Mouse (Mus musculus) intestine, postnatal 0 days (tissue): ENCODE results near the gene Osbp2. TPM values are rescaled to one million over a fixed set of nuclear protein-coding genes. Genes with fewer than 3 reads are reported as not detected.

Source experiments
- ATAC-seq: fragments of 200-750 bp; cut with Nextera tagmentation; 2 replicates; pipeline ENCODE4 v1.8.0; 2017; ENCODE audit warnings: mild to moderate bottlenecking, moderate TSS enrichment, moderate library complexity
- H3K27ac ChIP-seq: fragments of 300-500 bp; sonication (generic); 2 replicates; pipeline ENCODE4 v1.5.1; 2014; ENCODE audit warnings: mild to moderate bottlenecking, low read depth, low read length, moderate library complexity
- H3K27me3 ChIP-seq: fragments of 300-500 bp; sonication (generic); replicated peaks from 2 replicates; pipeline ENCODE4 v1.6.1; 2014; ENCODE audit warnings: low read length, mixed read lengths; ENCODE audit not compliant: control insufficient read depth, insufficient read depth
- H3K36me3 ChIP-seq: fragments of 300-500 bp; sonication (generic); 2 replicates; pipeline ENCODE4 v1.6.1; 2014; ENCODE audit warnings: mild to moderate bottlenecking, moderate library complexity; ENCODE audit not compliant: control insufficient read depth, insufficient read depth
- H3K4me1 ChIP-seq: fragments of 300-500 bp; sonication (generic); replicated peaks from 2 replicates; pipeline ENCODE4 v1.6.1; 2014; ENCODE audit warnings: antibody characterized with exemption, low read length, mixed read lengths; ENCODE audit not compliant: control insufficient read depth, insufficient read depth
- H3K4me2 ChIP-seq: fragments of 300-500 bp; sonication (generic); replicated peaks from 2 replicates; pipeline ENCODE4 v1.6.1; 2014; ENCODE audit warnings: low read depth, mild to moderate bottlenecking, moderate library complexity
- H3K4me3 ChIP-seq: fragments of 300-500 bp; sonication (generic); 2 replicates; pipeline ENCODE4 v1.5.1; 2014; ENCODE audit warnings: low read depth, low read length
- H3K9ac ChIP-seq: fragments of 300-500 bp; sonication (generic); 2 replicates; pipeline ENCODE4 v1.6.1; 2014; ENCODE audit warnings: mild to moderate bottlenecking, low read depth, low read length
- H3K9me3 ChIP-seq: fragments of 300-500 bp; sonication (generic); 2 replicates; pipeline ENCODE4 v1.6.1; 2016; ENCODE audit warnings: mixed run types; ENCODE audit not compliant: control insufficient read depth
- CTCF ChIP-seq: sonication (generic); IDR thresholded peaks from 2 replicates; pipeline ENCODE4 v1.5.1; 2016; ENCODE audit warnings: low read depth, mild to moderate bottlenecking, control low read depth, antibody characterized with exemption, moderate library complexity
- whole genome bisulfite sequencing: fragments of 180-500 bp; shearing (Covaris S2); extraction: QIAGEN DNeasy Blood & Tissue Kit; methylation state at CpG from one replicate; pipeline ENCODE4 v1.1.7; 2014; 5-methylcytosine and 5-hydroxymethylcytosine counted together
- polyA plus RNA-seq: library from polyadenylated mRNA; unstranded; fragments of >200 nt; fragmentation: Nextera tagmentation; extraction: Ambion mirVana; gene quantifications from 2 replicates; pipeline ENCODE4 v1.2.1, GENCODE M21; 2015

Gene Osbp2
- polyA plus RNA-seq, 1 experiment from 2014 or later = 1.9 TPM

GRCm38 (mm10) chr11:3697441-3697840 lies 166.3 kb downstream of the Osbp2 start:
- Histone ChIP-seq H3K27me3 (no peaks in the 10 kb centered on the region), H3K4me2 (no peak overlapping the region), H3K4me1 (no peaks in the 10 kb centered on the region), H3K4me3 (no peak overlapping the region), H3K27ac (no peak overlapping the region), H3K36me3 (no peaks in the 10 kb centered on the region), H3K9me3 (no peaks in the 10 kb centered on the region), H3K9ac (no peak overlapping the region)
- no peak for ATAC-seq
- peak; percentile 39 for TF ChIP-seq CTCF
- 88% methylated on average over 3 of the region's 3 CpGs for WGBS

- H3K27ac ChIP-seq = no peak overlapping the region
- H3K4me2 ChIP-seq = no peak overlapping the region
- TF ChIP-seq CTCF = no peak
- no peaks in the 10 kb centered on the region for H3K4me1 ChIP-seq
- no peak for ATAC-seq
- no peak overlapping the region for H3K9ac ChIP-seq
- 77% methylated on average over 5 of the region's 5 CpGs for WGBS
- no peaks in the 10 kb centered on the region for H3K9me3 ChIP-seq
- peaks cover 6% of the 10 kb centered on the region; the same call in 1 of the 2 replicates for H3K36me3 ChIP-seq
- no peak overlapping the region for H3K4me3 ChIP-seq
- H3K27me3 ChIP-seq = no peaks in the 10 kb centered on the region
Observed at GRCm38 (mm10) chr11:3696086-3696616, 167.6 kb downstream of the Osbp2 start.

DNA sequence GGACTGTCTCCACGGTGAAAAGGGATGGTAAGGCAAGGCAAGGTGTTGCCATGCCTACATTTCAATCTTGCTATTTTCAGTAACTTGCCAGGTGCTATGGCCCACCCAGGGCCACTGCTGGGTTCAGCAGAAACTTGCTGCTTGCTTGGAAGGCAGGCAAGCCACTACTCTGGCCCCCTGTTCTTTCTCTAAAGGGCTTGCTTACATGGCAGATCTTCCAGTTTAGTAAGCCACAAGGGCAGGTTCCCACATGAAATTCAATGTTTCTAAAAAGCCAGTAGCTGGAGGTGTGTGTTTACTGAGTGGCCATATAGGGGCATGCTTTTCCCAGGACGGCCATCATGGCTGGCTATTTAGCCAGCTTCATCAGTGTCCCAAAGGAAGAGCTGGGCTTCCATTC lies 172.0 kb downstream of the Osbp2 start:
- Histone ChIP-seq H3K27me3 (no peaks in the 10 kb centered on the region), H3K9me3 (no peaks in the 10 kb centered on the region), H3K4me1 (no peaks in the 10 kb centered on the region), H3K27ac (no peak overlapping the region), H3K36me3 (peaks cover 32% of the 10 kb centered on the region), H3K4me3 (no peak overlapping the region), H3K4me2 (no peak overlapping the region), H3K9ac (no peak overlapping the region)
- ATAC-seq = no peak
- no peak for TF ChIP-seq CTCF
- 94% methylated on average over 2 of the region's 2 CpGs for WGBS

GRCm38 (mm10) chr11:3686885-3687284 lies 176.8 kb downstream of the Osbp2 start:
- 91% methylated on average over 2 of the region's 2 CpGs for WGBS
- no peak for TF ChIP-seq CTCF

DNA sequence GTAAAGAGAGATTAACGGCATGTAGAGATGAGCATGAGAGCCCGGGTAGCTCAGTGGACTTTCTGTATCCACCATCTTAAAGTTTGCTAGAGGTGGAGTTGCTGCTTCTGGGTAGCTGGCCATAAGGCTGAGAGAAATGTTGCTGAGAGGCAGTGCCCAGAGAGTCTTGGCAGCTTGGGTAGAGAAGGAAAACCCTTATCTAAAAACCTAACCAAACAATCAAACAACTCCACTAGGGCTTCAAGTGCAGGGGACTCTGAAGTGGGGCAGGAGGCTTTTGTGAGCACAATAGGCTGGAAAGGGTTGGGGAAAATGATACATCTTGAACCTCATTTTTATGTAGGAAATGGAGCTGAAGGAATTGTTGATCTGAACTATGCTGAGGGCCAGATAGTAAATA lies 177.4 kb downstream of the Osbp2 start:
- Histone ChIP-seq H3K27me3 (no peaks in the 10 kb centered on the region), H3K4me2 (no peak overlapping the region), H3K9ac (no peak overlapping the region), H3K9me3 (no peaks in the 10 kb centered on the region), H3K27ac (no peak overlapping the region), H3K36me3 (peaks cover 64% of the 10 kb centered on the region), H3K4me3 (no peak overlapping the region), H3K4me1 (no peaks in the 10 kb centered on the region)
- ATAC-seq = no peak
- 89% methylated on average over 2 of the region's 2 CpGs for WGBS
- no peak for TF ChIP-seq CTCF

More at GRCm38 (mm10) chr11:3686885-3687284, 176.8 kb downstream of the Osbp2 start:
- no peak overlapping the region for H3K4me3 ChIP-seq
- H3K36me3 ChIP-seq = peaks cover 64% of the 10 kb centered on the region
- H3K9me3 ChIP-seq = no peaks in the 10 kb centered on the region
- H3K27me3 ChIP-seq = no peaks in the 10 kb centered on the region
- no peaks in the 10 kb centered on the region for H3K4me1 ChIP-seq
- H3K4me2 ChIP-seq = no peak overlapping the region
- no peak overlapping the region for H3K27ac ChIP-seq
- ATAC-seq = no peak
- no peak overlapping the region for H3K9ac ChIP-seq

GRCm38 (mm10) chr11:3685431-3685830 lies 178.3 kb downstream of the Osbp2 start:
- no peaks in the 10 kb centered on the region for H3K4me1 ChIP-seq
- no peaks in the 10 kb centered on the region for H3K9me3 ChIP-seq
- ATAC-seq = no peak
- H3K9ac ChIP-seq = no peak overlapping the region
- H3K36me3 ChIP-seq = peaks cover 68% of the 10 kb centered on the region
- no peak overlapping the region for H3K27ac ChIP-seq
- no peaks in the 10 kb centered on the region for H3K27me3 ChIP-seq
- no peak overlapping the region for H3K4me2 ChIP-seq
- H3K4me3 ChIP-seq = no peak overlapping the region
- 94% methylated on average over 8 of the region's 8 CpGs for WGBS
- no peak for TF ChIP-seq CTCF
